Mouse (Mus musculus) lung, adult 2 months (tissue): ENCODE data around the gene Glp1r.

Experiments used
- CTCF ChIP-seq: fragments of 200-500 bp; IDR thresholded peaks from 2 replicates; pipeline ENCODE4 v1.5.1; 2011; ENCODE audit warnings: mild to moderate bottlenecking, low read length, control low read depth; ENCODE audit not compliant: insufficient read depth
- POLR2A ChIP-seq: fragments of 200-500 bp; IDR thresholded peaks from 2 replicates; pipeline ENCODE4 v1.6.1; 2011; ENCODE audit warnings: low read depth, mild to moderate bottlenecking, control low read depth, low read length, borderline replicate concordance; ENCODE audit errors: extremely low read depth

GRCm38 (mm10) chr17:30859989-30860585 is 41.5 kb upstream of the Glp1r start:
- TF ChIP-seq CTCF (no peak), POLR2A (no peak)
